Mouse (Mus musculus): ENCODE results near the gene Ormdl2.

The Ormdl2 gene

DNA sequence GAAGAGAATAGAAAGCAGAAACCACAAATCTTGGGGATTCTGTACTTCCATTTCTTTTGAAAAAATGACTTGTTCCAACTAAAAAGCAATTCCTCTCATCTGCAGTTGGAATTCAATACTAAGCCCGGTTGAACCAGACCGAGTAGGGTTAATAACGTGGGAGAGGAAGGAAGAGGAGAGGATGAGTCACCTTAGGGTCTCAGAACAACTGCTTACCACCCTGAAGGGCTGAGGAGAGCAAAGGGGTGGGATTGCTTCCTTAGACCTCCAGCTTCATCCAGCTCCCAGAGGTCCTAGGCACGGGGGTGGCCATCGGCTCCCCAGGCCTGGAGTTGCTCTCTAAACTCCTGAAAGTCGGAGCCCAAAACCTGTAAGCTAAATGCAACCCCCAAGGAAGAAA is 18.1 kb downstream of the Ormdl2 start:
- DNase-seq, result no peak

DNA sequence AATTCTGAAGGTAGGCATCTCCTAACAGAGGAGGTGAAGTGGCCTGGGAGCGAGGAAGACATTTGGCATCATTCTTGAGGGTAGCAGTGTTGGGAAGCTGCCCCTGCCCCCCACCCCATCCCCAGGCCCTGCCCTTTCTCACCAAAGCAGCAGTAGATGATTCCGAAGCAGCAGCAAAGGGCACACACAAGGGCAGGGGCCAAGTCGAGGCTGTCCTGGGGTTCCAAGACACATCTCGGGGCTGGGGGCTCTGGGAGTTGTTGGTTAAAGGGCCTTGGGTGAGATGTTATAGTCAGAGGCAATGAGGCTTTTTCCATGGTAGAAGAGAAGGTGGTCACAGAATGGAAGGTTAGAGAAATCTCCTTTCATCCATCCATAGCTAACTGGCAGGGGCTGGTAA is 18.5 kb downstream of the Ormdl2 start:
- no peak for DNase-seq

DNA sequence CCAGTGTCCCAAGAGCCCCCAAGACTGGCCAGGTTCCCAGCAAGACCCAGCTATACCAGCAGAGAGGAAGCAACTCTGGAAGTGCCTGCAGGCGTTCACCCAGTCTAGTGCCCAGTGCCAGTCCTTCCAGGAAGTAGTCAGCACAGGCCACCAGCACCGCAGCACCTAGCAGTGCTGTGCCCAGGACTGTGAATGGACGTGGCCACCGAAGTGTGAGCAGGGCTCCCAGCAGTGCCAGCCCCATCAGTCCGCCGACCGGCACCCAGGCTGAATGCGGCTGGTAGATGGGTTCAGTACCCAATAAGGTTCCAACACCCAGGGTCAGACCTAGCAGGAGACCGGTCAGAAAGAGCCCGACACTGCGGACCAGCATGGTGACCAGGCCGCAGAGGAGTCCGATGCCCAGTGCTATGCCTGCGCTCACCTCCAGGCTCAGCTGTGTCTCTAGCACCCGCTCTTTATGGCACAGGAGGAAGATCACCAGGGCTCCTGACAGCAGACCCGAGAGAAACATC is 19.4 kb downstream of the Ormdl2 start:
- no peak for DNase-seq

DNA sequence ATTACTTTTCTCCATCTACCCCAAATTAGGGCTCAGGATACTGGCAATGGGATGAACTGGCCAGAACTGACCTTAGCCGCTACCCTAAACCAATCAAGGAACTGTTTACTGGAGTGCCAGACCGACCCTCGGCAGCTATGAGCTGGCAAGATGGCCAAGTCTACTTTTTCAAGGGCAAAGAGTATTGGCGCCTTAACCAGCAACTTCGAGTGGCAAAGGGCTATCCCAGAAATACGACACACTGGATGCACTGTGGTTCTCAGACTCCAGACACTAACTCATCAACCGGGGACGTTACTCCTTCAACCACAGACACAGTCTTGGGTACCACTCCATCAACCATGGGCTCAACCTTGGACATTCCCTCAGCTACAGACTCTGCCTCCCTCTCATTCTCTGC is 22.8 kb downstream of the Ormdl2 start:
- no peak for DNase-seq

DNA sequence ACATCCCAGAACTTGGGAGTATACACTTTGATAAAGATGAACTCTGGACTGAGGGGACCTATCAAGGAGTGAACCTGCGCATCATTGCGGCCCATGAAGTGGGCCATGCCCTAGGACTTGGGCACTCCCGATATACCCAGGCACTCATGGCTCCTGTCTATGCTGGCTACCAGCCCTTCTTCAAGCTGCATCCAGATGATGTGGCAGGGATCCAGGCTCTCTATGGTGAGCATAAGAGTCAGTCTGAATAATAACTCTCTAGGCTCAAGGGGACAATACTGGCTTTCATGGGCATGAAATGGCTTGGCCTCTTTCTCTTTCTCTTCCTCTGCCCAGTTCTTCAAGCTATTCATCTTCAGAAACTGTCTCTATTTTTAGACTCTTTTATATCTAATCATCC is 25.9 kb downstream of the Ormdl2 start:
- DNase-seq, result no peak

DNA sequence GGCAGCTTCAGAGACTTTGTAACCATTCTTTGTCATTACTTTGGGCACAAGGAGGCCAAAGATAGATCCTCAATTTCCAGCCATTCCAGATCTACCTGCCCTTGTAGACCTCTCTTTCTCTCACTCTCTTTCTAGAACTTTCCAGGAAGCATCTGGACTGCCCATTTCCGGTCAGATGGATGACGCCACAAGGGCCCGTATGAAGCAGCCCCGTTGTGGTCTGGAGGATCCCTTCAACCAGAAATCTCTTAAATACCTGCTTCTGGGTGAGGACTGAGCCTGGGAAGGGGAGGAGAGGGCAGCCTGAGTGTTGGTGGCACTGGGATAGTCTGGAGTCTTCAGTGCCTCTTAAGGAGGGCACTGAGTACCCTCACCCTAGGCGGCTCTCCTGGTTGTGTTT is 27.1 kb downstream of the Ormdl2 start:
- no peak for DNase-seq

DNA sequence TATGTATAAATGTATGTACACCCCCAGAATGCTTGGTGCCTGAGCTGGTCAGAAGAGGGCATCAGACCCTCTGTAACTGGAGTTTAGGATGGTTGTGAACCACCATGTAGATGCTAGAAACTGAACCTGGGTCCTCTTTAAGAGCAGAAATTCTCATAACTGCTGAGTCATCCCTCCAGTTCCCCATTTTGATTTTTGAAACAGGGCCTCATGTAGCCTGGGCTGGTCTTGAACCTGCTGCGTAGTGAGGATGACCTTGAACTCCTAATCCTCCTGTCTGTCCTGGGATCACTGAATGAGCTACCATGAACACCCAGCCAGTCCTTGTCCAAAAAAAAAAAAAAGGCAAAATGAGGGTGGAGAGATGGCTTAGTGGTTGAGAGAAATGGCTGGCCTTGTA is 28.2 kb downstream of the Ormdl2 start:
- no peak for DNase-seq

DNA sequence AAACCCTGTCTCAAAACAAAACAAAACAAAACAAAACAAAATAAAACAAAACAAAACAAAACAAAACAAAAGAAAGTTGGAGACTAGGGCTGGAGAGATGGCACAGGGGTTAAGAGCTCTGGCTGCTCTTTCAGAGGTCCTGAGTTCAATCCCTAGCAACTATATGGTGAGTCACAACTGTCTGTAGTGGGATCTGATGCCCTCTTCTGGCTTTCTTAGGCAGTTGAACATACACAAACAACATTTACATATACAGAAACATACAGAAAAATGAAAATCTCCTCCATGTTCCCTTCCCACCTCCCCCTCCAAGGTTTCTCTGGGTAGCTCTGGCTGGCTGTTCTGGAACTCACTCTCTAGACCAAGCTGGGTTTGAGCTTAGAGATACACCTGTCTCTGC is 29.4 kb downstream of the Ormdl2 start:
- DNase-seq, result no peak

DNA sequence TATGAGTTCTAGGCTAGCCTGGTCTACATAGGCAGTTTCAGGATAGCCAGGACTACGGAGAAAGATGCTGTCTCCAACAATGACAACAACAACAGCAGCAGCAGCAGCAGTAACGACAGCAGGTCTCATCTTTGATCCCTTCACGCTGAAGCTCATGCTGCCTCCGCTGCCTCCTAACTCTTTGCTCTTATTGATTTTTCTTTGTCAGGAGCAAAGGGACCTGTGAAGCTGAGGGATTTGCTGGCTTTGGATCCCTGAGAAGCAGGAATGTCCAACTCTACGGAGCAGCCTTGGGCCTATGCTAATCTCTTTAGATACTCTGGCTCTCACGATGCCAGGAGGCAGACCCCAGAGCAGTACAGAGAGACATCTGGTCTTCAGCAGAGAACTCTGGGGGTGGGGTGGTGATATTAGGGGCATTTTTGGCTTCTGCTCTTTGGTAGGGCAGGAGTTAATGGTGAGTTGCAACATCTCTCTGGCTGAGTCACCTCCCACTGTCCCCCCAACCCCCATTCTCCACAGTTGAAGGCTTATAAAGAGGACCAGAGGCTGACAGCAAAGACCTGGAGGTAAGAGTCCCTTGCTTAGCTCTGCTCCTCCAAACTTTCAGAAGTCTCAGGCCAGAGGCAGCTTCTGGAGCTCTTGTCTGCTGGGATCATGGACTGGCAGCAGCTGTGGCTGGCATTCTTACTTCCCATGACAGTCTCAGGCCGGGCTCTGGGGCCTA is 30.9 kb downstream of the Ormdl2 start, which contains the start of gene Mmp19:
Gene Mmp19 (plus strand): TSS at position 513 of the 727 bp plus-strand sequence.
- peak; percentile 51 for DNase-seq

DNA sequence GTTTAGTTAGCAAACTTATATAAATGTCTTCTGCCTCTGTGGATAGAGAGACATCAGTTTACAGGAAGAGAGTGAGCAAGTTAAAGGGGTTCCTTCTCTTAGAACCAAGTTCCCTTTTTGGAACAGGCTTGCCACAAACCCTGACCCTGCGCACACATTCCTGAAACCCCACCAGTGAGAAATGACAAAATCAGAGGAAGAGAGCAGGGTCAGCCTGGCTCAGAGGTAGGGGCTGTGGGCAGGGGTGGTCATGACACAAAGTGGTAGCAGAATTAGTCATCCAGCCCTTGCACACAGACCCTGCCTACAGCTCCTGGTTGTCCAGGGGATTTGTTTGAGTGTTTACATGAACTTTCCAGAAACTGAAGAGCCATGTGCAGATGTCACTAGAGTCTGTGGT is 41.2 kb downstream of the Ormdl2 start:
- DNase-seq, result peak; percentile 57

DNA sequence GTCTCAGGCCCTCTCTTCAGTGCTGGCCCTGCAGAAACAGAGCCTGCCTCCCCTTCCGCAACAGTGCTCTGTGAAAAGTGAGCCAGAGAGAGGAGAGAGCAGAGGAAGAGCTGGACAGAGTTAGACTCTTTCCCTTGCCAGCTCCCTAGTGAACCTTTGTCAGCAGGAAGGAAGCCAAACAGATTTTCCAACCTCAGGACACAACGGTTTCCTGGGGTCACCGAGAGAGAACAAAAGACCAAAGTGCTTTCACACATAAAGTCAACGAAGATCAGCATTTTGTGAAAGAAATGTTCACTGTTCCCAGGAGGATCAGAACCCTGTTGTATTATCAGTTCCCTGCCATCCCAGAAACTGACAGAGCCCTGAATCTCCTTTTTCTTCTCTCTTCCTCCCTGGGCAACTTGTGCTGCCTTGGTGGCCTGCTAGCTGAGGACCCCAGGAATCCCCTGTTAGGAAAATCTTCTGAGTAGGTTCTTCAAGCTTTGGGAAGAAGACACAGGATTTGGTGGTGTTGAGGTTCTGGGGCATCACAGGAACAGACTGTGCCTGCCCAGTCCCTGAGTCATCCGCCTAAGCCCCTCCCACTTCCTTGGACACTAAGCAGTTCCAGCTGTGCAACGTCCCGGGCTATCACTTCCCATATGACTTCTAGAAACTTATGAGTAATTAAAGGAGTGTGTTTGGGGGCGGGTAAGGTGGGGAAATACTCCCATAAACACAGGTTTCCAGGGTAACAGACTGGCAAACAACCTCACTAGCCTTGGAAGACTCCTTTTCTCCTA is 42.2 kb downstream of the Ormdl2 start:
- DNase-seq, result peak; percentile 96

DNA sequence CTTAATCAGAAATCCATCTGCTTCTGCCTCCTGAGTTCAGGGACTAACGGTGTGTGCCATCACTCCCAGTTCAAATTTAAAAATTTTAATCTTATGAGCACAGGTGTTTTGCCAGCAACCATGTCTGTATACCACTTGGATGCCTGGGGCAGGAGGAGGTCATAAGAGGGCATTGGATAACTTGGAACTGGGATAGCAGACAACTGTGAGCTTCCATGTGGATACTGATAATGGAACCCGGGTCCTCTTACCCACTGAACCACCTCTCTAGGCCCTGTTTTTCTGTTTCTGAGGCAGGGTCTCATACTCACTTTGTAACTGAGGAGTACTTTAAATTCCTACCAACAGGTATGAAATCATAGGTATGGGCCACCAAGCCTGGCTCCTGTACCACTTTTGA is 43.0 kb downstream of the Ormdl2 start:
- DNase-seq, result no peak

DNA sequence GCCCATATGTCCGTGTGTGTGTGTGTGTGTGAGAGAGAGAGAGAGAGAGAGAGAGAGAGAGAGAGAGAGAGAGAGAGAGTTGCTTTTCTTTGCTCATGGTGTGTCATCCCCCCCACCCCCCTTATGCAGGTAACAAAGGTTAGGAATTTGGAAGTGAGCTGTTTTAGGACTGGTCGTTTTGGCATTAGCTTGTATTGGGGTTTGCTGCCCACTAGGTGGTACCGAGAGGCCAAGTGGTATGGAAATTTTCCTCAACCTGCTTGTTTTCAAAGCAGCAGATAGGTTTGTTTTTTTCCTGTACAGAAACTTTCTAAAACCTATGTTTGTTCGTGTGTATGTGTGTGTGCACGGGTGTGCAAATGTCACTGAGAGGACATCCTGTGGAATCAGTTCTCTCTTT is 47.8 kb downstream of the Ormdl2 start:
- no peak for DNase-seq

DNA sequence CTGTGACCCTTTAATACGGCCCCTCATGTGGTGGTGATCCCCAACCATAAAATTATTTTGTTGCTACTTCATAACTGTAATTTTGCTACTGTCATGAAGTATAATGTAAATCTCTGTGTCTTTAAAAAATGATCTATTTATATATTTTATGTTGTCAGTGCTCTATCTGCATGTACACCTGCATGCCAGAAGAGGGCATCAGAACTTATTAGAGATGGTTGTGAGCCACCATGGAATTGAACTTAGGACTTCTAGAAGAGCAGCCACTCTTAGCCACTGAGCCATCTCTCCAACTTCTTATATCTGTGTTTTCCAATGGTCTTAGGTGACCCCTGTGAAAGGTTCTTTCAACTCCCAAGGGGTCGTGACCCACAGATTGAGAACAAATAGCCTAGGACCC is 48.5 kb downstream of the Ormdl2 start:
- peak; percentile 20 for DNase-seq
